Mouse (Mus musculus) thymus, postnatal 0 days (tissue): ENCODE results near the gene Rint1. TPM values are rescaled to one million over a fixed set of nuclear protein-coding genes. Genes with fewer than 3 reads are reported as not detected.

Source experiments
- DNase-seq: peaks from one replicate; pipeline ENCODE4 v3.0.0-alpha.2; 2015; ENCODE audit warnings: low spot score
- polyA plus RNA-seq: library from polyadenylated mRNA; unstranded; fragments of >200 nt; fragmentation: Nextera tagmentation; extraction: Ambion mirVana; gene quantifications from 2 replicates; pipeline ENCODE4 v1.2.1, GENCODE M21; 2015

The Rint1 gene
- polyA plus RNA-seq = 20.8 and 28.3 TPM in 2 replicates

DNA sequence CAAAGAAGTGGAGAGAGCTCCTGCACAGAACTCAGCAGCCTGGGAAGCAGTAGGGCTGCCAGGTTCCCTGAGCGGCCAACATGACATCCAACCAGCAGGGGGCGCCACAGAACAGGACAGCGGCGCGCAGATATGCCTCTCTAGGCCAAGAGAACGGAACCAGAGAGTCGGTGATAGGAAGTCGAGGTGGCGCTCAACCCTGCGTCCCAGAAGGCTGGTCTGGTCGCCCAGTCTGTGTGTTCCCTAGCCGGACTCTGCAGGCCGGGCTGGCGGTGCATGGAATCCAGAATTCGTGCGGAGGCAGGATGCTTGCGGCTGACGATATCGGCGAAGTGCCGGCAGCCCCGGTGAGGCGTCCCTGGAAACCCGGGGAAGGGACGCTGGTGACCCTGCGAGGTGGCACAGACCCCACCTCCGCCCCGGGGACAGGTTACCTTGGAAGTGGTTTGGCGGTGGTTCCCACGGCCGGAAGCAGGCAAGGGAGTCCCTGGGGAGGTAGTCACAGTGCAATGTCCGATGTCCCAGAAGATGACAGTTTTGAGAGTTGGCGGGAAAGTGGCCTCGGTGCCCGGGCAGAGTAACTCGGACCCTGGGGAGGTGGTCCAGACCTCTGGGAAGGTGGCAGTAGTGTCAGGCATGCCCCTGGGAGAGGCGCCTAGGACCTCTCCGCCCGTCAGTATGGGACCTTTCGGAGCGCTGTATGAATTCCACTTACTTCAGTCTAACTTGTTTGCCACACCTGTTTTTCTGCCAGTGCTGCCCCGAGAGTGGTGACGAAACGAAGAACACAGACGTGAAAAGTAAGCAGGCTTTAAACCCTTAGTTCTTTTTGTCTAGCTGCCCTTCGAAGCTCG is at the start of gene Rint1:
TSS of gene Rint1 (plus strand) at position 176 of the 854 bp plus-strand sequence.
- peak; percentile 94 for DNase-seq

GRCm38 (mm10) chr5:23743261-23743660 is 44.2 kb upstream of the Rint1 start:
- no peak for DNase-seq

DNA sequence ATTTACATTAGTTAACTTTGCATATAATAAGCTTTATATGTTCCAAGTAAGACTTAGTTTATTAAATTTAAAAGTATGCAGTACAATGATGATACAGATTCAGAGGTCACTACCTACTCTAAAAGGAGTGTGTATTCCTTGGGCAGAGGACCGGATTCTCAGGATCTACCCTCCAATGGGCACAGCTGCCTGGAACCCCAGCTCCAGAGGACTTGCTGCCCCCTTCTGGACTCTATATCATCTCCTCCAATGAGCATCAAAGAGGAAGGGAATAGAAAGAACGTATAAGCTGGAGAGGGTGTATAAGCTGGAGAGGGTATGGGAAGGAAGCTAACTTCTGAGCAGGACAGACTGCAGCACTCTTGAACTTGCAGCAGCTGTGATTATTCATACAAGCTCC is 37.6 kb upstream of the Rint1 start:
- DNase-seq = no peak

GRCm38 (mm10) chr5:23755591-23755990 is 31.9 kb upstream of the Rint1 start:
- DNase-seq = no peak

- DNase-seq = no peak
These were observed 31.1 kb upstream of the Rint1 start for GRCm38 (mm10) chr5:23756368-23756767.

DNA sequence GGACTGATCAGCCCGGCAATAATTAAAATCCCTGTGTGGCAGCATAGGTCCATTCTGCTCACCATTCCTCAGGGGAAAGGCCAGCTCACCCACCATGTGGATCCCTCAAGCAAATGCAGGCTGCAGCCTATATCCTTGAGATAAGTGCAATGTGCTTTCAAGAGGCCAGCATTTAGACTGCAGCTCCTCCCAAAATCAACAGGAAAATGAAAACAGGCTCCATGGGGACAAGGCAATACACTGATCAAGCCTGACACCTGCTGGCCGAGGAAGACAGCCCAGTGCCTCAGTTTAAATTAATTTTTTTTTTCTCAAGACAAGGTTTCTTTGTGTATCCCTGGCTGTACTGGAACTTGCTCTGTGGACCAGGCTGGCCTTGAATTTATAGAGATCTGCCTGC is 28.9 kb upstream of the Rint1 start:
- DNase-seq = peak; percentile 43

GRCm38 (mm10) chr5:23762531-23762930 is 25.0 kb upstream of the Rint1 start:
- no peak for DNase-seq

DNA sequence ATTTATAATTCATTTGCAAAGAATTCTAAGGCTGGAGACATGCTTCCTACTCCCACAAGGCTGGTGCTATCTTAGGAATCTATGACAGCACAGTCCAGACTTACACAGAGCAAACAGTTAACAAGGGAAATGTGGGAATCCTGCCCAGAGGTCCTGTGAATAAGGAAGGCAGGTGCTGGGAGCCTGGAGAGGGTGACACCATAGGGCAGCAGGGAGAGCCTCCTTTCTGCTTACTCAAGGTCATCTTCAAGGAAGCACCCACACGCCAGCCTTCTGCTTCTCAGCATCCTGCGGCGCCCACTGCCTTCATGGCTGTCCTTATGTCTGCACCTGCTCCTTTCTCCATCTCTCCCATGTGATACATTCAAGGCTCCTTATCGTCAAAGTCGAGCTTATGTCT is 23.0 kb upstream of the Rint1 start:
- DNase-seq = no peak

DNA sequence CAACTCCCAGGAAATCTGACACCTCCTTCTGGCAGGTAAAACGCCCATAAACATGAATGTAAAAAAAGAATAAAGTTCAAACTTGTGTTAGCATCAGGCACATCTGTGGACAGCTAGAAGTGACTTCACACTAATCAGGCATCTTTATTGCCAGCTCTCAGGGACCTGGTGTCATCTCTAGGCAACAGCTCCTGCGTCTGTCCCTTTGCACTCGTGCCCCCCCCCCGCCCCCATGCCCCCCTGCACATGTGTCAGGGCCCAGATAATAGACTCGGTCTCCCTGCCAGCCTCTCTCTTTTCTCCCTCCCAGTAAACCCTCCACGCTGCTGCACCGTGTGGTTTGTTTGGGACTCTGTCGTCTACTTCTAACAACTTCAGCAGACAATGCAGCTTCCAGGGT is 16.4 kb upstream of the Rint1 start:
- no peak for DNase-seq

GRCm38 (mm10) chr5:23774186-23774585 is 13.3 kb upstream of the Rint1 start:
- no peak for DNase-seq

GRCm38 (mm10) chr5:23780516-23780915 is 7.0 kb upstream of the Rint1 start:
- DNase-seq = no peak

DNA sequence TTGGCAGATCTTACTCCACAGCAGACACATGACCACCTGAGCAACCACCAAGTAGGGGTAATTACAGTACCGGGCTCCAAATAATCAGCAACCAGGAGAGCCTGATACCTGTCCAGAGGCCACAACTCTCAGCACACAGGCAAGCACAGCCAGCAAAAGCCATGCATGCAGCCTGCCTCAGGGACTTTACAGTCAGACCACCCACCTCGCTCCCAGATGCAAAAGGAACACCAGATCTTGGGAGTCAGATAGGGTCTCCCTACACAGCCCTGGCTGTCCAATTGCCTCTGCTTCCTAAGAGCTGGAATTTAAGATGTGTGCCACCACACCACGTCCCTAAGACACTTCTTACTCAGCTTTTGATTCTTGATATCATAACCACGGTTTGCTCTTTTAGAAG is 6.3 kb upstream of the Rint1 start:
- DNase-seq = no peak

GRCm38 (mm10) chr5:23782051-23782810 is 5.3 kb upstream of the Rint1 start:
- DNase-seq = no peak

DNA sequence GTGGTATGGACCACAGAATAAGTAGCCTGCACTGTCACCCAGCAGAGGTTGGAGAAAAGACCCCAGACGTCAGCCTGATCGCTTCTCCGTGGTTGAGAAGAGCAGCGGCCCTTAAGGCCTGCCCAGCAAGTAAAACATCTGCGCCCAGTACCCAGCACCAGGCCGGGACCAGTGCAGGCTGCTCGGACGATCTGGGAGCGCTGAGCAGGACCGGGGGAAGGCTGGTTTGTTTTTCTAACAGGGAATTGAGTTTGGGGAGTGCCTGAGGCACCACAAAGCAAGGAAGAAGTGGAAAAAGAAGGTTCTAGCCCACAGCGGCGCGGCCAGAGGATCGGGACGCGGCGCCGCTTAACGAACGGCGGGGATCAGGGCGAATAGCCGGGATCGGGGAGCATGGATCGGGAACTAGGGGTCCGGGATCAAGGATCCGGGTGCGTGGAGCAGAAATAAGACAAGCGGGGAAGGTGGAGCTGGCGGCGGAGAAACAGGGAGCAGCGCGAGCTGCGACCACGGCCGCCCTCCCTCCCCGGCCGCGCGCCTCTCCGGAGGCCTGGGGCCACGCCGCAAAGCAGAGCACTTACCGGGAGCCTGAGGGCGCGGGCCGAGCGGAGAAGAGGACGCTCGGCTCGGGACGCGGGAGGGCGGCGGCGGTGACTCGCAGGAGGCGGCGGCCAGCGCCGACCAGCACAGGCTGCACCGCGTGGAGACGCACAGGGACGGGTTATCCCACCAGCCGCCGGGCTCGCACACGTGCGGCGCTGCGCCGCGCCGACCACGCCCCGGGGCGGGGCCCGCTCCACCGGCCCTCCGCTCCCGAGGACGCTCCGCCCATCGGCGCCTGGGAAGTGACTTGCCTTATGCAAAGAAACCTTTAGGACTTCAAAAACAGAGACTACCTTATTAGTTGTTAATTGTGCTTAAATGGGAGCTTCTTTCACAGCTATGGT is 4.3 kb upstream of the Rint1 start, which contains the start of gene Pus7:
TSS of gene Pus7 (minus strand) at position 781 of the 947 bp plus-strand sequence.
- DNase-seq = peak; percentile 82

DNA sequence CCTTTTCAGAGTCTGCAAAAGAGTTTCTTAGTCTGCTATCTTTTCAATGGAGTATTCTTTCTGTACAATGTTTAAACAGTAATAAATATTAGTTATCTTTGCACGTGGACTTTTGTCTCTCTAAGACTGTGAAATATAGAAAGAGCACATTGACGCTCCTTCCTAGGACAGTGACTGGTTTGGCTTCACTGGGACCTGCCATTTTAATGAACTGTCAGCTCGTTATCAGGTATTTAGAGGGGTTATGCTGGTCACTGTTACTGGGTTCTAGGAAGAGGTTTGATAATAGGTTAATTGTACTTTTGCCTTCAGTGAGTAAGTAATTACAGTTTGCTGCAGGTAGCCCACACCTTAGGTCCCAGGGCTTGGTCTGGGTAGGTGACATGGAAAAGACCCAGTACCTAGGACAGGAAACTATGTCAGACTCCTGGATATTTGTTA is 899 bp downstream of the Rint1 start:
- DNase-seq = no peak

GRCm38 (mm10) chr5:23789078-23789612 is 1.6 kb downstream of the Rint1 start:
- no peak for DNase-seq

GRCm38 (mm10) chr5:23792726-23793125 is 5.2 kb downstream of the Rint1 start:
- no peak for DNase-seq

- no peak for DNase-seq
These were observed 27.3 kb downstream of the Rint1 start for GRCm38 (mm10) chr5:23814841-23815240.

- no peak for DNase-seq
These were observed 29.2 kb downstream of the Rint1 start for GRCm38 (mm10) chr5:23816681-23817080.

DNA sequence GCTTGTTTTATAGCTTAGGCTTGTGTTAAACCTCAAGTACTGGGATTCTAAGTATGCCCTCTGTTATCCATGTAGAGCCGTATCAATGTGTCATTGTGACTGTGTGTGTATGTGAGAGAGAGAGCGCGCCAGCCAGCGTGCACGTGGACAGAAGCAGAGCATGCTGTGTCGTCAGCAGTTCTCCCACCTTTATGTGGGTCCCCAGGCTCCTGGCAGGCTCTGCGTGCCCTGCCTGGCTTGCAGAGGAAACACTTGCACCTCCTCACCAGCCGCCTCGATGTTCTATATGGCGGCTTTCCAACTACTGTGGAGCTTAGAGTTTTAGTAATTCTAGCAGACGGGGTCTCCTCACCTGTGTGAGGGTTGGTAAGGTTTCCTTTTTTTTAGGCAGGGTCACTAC is 34.8 kb downstream of the Rint1 start:
- DNase-seq = no peak

GRCm38 (mm10) chr5:23824171-23824733 is 36.7 kb downstream of the Rint1 start:
- DNase-seq = no peak
